Mouse (Mus musculus): ENCODE measurements at regions not wholly inside any gene's neighbourhood (a gene's known extent, or its start where the extent isn't known, plus 50 kb on each side); places are given as distances from the start of the nearest gene placed in this dataset.

GRCm38 (mm10) chr3:149140461-149140860 is 150.1 kb upstream of the Adgrl2 start:
- no peak for ATAC-seq (ENCODE audit: low FRiP score)
- H3K4me3 ChIP-seq, result no peak overlapping the region
- H3K9me3 ChIP-seq (replicated peaks), result no peaks in the 10 kb centered on the region
- H3K27ac ChIP-seq, result no peak overlapping the region
- no peak overlapping the region for H3K4me2 ChIP-seq (replicated peaks)
- no peaks in the 10 kb centered on the region for H3K4me1 ChIP-seq
- no peak overlapping the region for H3K9ac ChIP-seq
- WGBS, result 90% methylated on average over 3 of the region's 3 CpGs
- no peaks in the 10 kb centered on the region for H3K27me3 ChIP-seq
- H3K36me3 ChIP-seq, result no peaks in the 10 kb centered on the region

- 86% methylated on average over 9 of the region's 9 CpGs for WGBS
- Histone ChIP-seq H3K4me1 (no peaks in the 10 kb centered on the region), H3K27me3 (no peaks in the 10 kb centered on the region), H3K9ac (no peak overlapping the region), H3K4me2 (replicated peaks) (no peak overlapping the region), H3K9me3 (replicated peaks) (no peaks in the 10 kb centered on the region), H3K36me3 (no peaks in the 10 kb centered on the region), H3K4me3 (no peak overlapping the region), H3K27ac (no peak overlapping the region)
- no peak for ATAC-seq (ENCODE audit: low FRiP score)
Observed at GRCm38 (mm10) chr3:149134028-149134938, 143.9 kb upstream of the Adgrl2 start.

GRCm38 (mm10) chr3:149118806-149119205 is 128.5 kb upstream of the Adgrl2 start:
- WGBS, result 87% methylated on average over 5 of the region's 5 CpGs
- Histone ChIP-seq H3K27ac (no peak overlapping the region), H3K4me3 (no peak overlapping the region), H3K9me3 (replicated peaks) (no peaks in the 10 kb centered on the region), H3K4me1 (no peaks in the 10 kb centered on the region), H3K36me3 (no peaks in the 10 kb centered on the region), H3K27me3 (no peaks in the 10 kb centered on the region), H3K9ac (no peak overlapping the region), H3K4me2 (replicated peaks) (no peak overlapping the region)
- no peak for ATAC-seq (ENCODE audit: low FRiP score)

- WGBS, result 82% methylated on average over 4 of the region's 4 CpGs
- no peaks in the 10 kb centered on the region for H3K9me3 ChIP-seq (replicated peaks)
- H3K4me2 ChIP-seq (replicated peaks), result no peak overlapping the region
- H3K9ac ChIP-seq, result no peak overlapping the region
- no peaks in the 10 kb centered on the region for H3K27me3 ChIP-seq
- no peak overlapping the region for H3K4me3 ChIP-seq
- H3K36me3 ChIP-seq, result no peaks in the 10 kb centered on the region
- no peaks in the 10 kb centered on the region for H3K4me1 ChIP-seq
- no peak overlapping the region for H3K27ac ChIP-seq
- no peak for ATAC-seq (ENCODE audit: low FRiP score)
Observed at GRCm38 (mm10) chr3:149117684-149118056, 127.3 kb upstream of the Adgrl2 start.

- H3K9ac ChIP-seq, result no peak overlapping the region
- H3K9me3 ChIP-seq (replicated peaks), result no peaks in the 10 kb centered on the region
- ATAC-seq (ENCODE audit: low FRiP score), result no peak
- H3K27ac ChIP-seq, result no peak overlapping the region
- H3K36me3 ChIP-seq, result no peaks in the 10 kb centered on the region
- H3K4me1 ChIP-seq, result no peaks in the 10 kb centered on the region
- H3K4me2 ChIP-seq (replicated peaks), result no peak overlapping the region
- H3K27me3 ChIP-seq, result no peaks in the 10 kb centered on the region
- WGBS, result 68% methylated on average over 6 of the region's 6 CpGs
- no peak overlapping the region for H3K4me3 ChIP-seq
Observed at GRCm38 (mm10) chr3:149117018-149117683, 126.8 kb upstream of the Adgrl2 start.

- H3K4me1 ChIP-seq, result no peaks in the 10 kb centered on the region
- no peak for ATAC-seq (ENCODE audit: low FRiP score)
- H3K27ac ChIP-seq, result no peak overlapping the region
- no peaks in the 10 kb centered on the region for H3K9me3 ChIP-seq (replicated peaks)
- H3K4me3 ChIP-seq, result no peak overlapping the region
- 87% methylated on average over 11 of the region's 11 CpGs for WGBS
- no peak overlapping the region for H3K4me2 ChIP-seq (replicated peaks)
- no peak overlapping the region for H3K9ac ChIP-seq
- H3K27me3 ChIP-seq, result no peaks in the 10 kb centered on the region
- H3K36me3 ChIP-seq, result no peaks in the 10 kb centered on the region
Observed at GRCm38 (mm10) chr3:149116604-149117003, 126.2 kb upstream of the Adgrl2 start.

- no peak for ATAC-seq (ENCODE audit: low FRiP score)
Observed at GRCm38 (mm10) chr3:149115901-149116300, 125.5 kb upstream of the Adgrl2 start.

GRCm38 (mm10) chr3:149112878-149113277 is 122.5 kb upstream of the Adgrl2 start:
- Histone ChIP-seq H3K27me3 (no peaks in the 10 kb centered on the region), H3K4me3 (no peak overlapping the region), H3K4me2 (replicated peaks) (no peak overlapping the region), H3K36me3 (no peaks in the 10 kb centered on the region), H3K9me3 (replicated peaks) (no peaks in the 10 kb centered on the region), H3K27ac (no peak overlapping the region), H3K4me1 (0 out of 2 replicates have a peak, but pooled peaks cover 2% of the 10 kb centered on the region), H3K9ac (no peak overlapping the region)
- WGBS, result 85% methylated on average over 6 of the region's 6 CpGs
- no peak for ATAC-seq (ENCODE audit: low FRiP score)

More at GRCm38 (mm10) chr3:149115901-149116300, 125.5 kb upstream of the Adgrl2 start:
- Histone ChIP-seq H3K9me3 (replicated peaks) (no peaks in the 10 kb centered on the region), H3K9ac (no peak overlapping the region), H3K27me3 (no peaks in the 10 kb centered on the region), H3K4me1 (0 out of 2 replicates have a peak, but pooled peaks cover 2% of the 10 kb centered on the region), H3K4me2 (replicated peaks) (no peak overlapping the region), H3K36me3 (no peaks in the 10 kb centered on the region), H3K27ac (no peak overlapping the region), H3K4me3 (no peak overlapping the region)
- WGBS, result 86% methylated on average over 12 of the region's 12 CpGs

- no peak overlapping the region for H3K9ac ChIP-seq
- H3K4me1 ChIP-seq, result 0 out of 2 replicates have a peak, but pooled peaks cover 2% of the 10 kb centered on the region
- no peaks in the 10 kb centered on the region for H3K27me3 ChIP-seq
- no peaks in the 10 kb centered on the region for H3K9me3 ChIP-seq (replicated peaks)
- no peak overlapping the region for H3K4me3 ChIP-seq
- ATAC-seq (ENCODE audit: low FRiP score), result no peak
- WGBS, result 56% methylated on average over 19 of the region's 19 CpGs
- no peaks in the 10 kb centered on the region for H3K36me3 ChIP-seq
- no peak overlapping the region for H3K4me2 ChIP-seq (replicated peaks)
- no peak overlapping the region for H3K27ac ChIP-seq
Observed at GRCm38 (mm10) chr3:149111529-149112439, 121.4 kb upstream of the Adgrl2 start.

GRCm38 (mm10) chr3:149110831-149111230 is 120.5 kb upstream of the Adgrl2 start:
- Histone ChIP-seq H3K4me3 (no peak overlapping the region), H3K27me3 (no peaks in the 10 kb centered on the region), H3K36me3 (no peaks in the 10 kb centered on the region), H3K27ac (no peak overlapping the region), H3K4me1 (0 out of 2 replicates have a peak, but pooled peaks cover 2% of the 10 kb centered on the region), H3K9ac (no peak overlapping the region), H3K4me2 (replicated peaks) (no peak overlapping the region), H3K9me3 (replicated peaks) (no peaks in the 10 kb centered on the region)
- 70% methylated on average over 9 of the region's 9 CpGs for WGBS
- ATAC-seq (ENCODE audit: low FRiP score), result no peak

GRCm38 (mm10) chr3:149105709-149106450 is 115.5 kb upstream of the Adgrl2 start:
- 86% methylated on average over 13 of the region's 13 CpGs for WGBS
- no peaks in the 10 kb centered on the region for H3K4me1 ChIP-seq
- H3K4me3 ChIP-seq, result no peak overlapping the region
- ATAC-seq (ENCODE audit: low FRiP score), result no peak
- H3K4me2 ChIP-seq (replicated peaks), result no peak overlapping the region
- no peaks in the 10 kb centered on the region for H3K27me3 ChIP-seq
- H3K27ac ChIP-seq, result no peak overlapping the region
- no peak overlapping the region for H3K9ac ChIP-seq
- H3K36me3 ChIP-seq, result no peaks in the 10 kb centered on the region
- no peaks in the 10 kb centered on the region for H3K9me3 ChIP-seq (replicated peaks)
